15 mouse cellular contexts compared by ENCODE assay signal in the genomic region with DNA sequence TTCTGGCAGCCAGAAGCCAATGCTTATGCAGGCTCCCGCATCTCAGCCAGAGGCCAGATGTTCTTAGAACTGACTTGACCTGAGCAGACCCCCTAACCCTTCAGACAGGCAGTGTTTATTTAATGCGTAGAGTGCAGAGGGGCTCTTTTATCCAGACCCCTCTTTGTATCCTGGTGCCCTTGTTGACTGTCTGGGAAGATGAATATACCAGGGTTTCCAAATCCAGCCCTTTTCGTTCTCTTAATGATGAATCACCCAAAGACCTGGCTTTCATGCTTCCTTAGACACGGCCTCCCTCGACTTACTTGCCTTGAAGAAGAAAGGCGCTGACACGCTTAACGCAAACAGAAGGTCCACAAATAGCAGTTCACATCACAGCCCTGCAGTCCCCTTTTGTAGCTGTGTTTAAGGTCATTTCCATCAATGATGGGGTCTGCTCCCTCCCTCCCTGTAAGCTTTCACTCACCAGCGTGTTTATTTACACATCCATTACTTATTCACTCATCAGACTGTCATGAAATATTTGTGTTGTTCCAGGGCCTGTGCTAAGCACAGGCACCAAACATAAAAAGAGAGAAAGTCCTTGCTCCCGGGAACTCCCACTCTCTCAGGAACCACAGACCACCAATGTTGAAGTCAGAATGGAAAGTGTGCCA. TPM values are rescaled to one million over a fixed set of nuclear protein-coding genes. Genes with fewer than 3 reads are reported as not detected.
DNase-seq lines count a peak whose midpoint lies in the region; ATAC-seq lines count a peak whose summit lies in the region.
"Had no signal": no experiment of that assay in that cellular context is flagged by ENCODE, and none has a peak within 500 bp of the region (broad histone marks: within the 10 kb centered on the region; RNA-seq: fewer than 3 reads in every experiment).

No protein-coding gene starts in this region.

- DNase-seq in hindbrain, embryonic 11.5 days (ENCODE audit: low spot score): peak; percentile 28
- peak; percentile 28 for DNase-seq in midbrain, embryonic 10.5 days (ENCODE audit: low spot score)
- peak; percentile 49 for DNase-seq in yolk sac, embryonic 10.5 days (ENCODE audit: low spot score)
- no peak for DNase-seq in left cerebral cortex, adult 11 months (ENCODE audit: low spot score)
- DNase-seq in thymus, postnatal 0 days (ENCODE audit: low spot score): no peak
- DNase-seq: cerebellum, adult 2 months; lung, postnatal 14 days; spleen, adult 18-20 months had no signal

- no peak overlapping the region for H3K4me2 ChIP-seq in hindbrain, embryonic 11.5 days (replicated peaks; ENCODE audit: low read depth, low read length)
- no peak overlapping the region for H3K4me2 ChIP-seq in hindbrain, embryonic 13.5 days
- no peak overlapping the region for H3K4me2 ChIP-seq in midbrain, embryonic 13.5 days (replicated peaks)
- H3K4me2 ChIP-seq in intestine, embryonic 15.5 days (replicated peaks): no peak overlapping the region
- H3K4me2 ChIP-seq: limb, embryonic 13.5 days; midbrain, embryonic 15.5 days; neural tube, embryonic 12.5 days had no signal

- no peaks in the 10 kb centered on the region for H3K9me3 ChIP-seq in hindbrain, embryonic 11.5 days (ENCODE audit: control insufficient read depth, low read length)
- no peaks in the 10 kb centered on the region for H3K9me3 ChIP-seq in hindbrain, embryonic 13.5 days
- H3K9me3 ChIP-seq in midbrain, embryonic 10.5 days (replicated peaks): peaks cover 4% of the 10 kb centered on the region; the same call in 1 of the 2 replicates
- no peaks in the 10 kb centered on the region for H3K9me3 ChIP-seq in midbrain, embryonic 13.5 days
- no peaks in the 10 kb centered on the region for H3K9me3 ChIP-seq in intestine, embryonic 15.5 days
- H3K9me3 ChIP-seq: limb, embryonic 13.5 days; midbrain, embryonic 15.5 days; neural tube, embryonic 12.5 days had no signal

- no peak overlapping the region for H3K27ac ChIP-seq in hindbrain, embryonic 11.5 days (ENCODE audit: low read depth, low read length)
- no peak overlapping the region for H3K27ac ChIP-seq in hindbrain, embryonic 13.5 days
- 0 out of 2 replicates have a peak overlapping the region, but pooled peaks have one; percentile 10 for H3K27ac ChIP-seq in midbrain, embryonic 10.5 days (replicated peaks)
- no peak overlapping the region for H3K27ac ChIP-seq in midbrain, embryonic 13.5 days
- peak overlapping the region; percentile 13; the same call in 1 of the 2 replicates for H3K27ac ChIP-seq in intestine, embryonic 15.5 days
- H3K27ac ChIP-seq: forebrain, embryonic 10.5 days; limb, embryonic 13.5 days; midbrain, embryonic 15.5 days; neural tube, embryonic 12.5 days had no signal

- no peak overlapping the region for H3K9ac ChIP-seq in hindbrain, embryonic 11.5 days (ENCODE audit: low read depth, low read length)
- H3K9ac ChIP-seq in hindbrain, embryonic 13.5 days: no peak overlapping the region
- no peak overlapping the region for H3K9ac ChIP-seq in midbrain, embryonic 13.5 days (replicated peaks)
- no peak overlapping the region for H3K9ac ChIP-seq in intestine, embryonic 15.5 days
- H3K9ac ChIP-seq: limb, embryonic 13.5 days; midbrain, embryonic 15.5 days; neural tube, embryonic 12.5 days had no signal

- peaks cover 7% of the 10 kb centered on the region for H3K27me3 ChIP-seq in hindbrain, embryonic 11.5 days (ENCODE audit: control insufficient read depth, insufficient read depth, low read length)
- peaks cover 56% of the 10 kb centered on the region for H3K27me3 ChIP-seq in hindbrain, embryonic 13.5 days
- peaks cover 27% of the 10 kb centered on the region for H3K27me3 ChIP-seq in midbrain, embryonic 10.5 days (ENCODE audit: low read depth, poor library complexity, severe bottlenecking)
- H3K27me3 ChIP-seq in midbrain, embryonic 13.5 days: no peaks in the 10 kb centered on the region
- H3K27me3 ChIP-seq in intestine, embryonic 15.5 days (replicated peaks): no peaks in the 10 kb centered on the region
- H3K27me3 ChIP-seq: limb, embryonic 13.5 days; midbrain, embryonic 15.5 days; neural tube, embryonic 12.5 days had no signal

- 16% methylated on average over 10 of the region's 10 CpGs for WGBS in hindbrain, embryonic 11.5 days
- WGBS in hindbrain, embryonic 13.5 days: 14% methylated on average over 10 of the region's 10 CpGs
- 43% methylated on average over 10 of the region's 10 CpGs for WGBS in midbrain, embryonic 10.5 days
- WGBS in midbrain, embryonic 13.5 days: 34% methylated on average over 10 of the region's 10 CpGs
- 23% methylated on average over 10 of the region's 10 CpGs for WGBS in intestine, embryonic 15.5 days

- ATAC-seq in hindbrain, embryonic 11.5 days (ENCODE audit: low FRiP score): no peak
- no peak for ATAC-seq in hindbrain, embryonic 13.5 days (ENCODE audit: low FRiP score)
- no peak for ATAC-seq in midbrain, embryonic 13.5 days
- ATAC-seq in intestine, embryonic 15.5 days: peak; percentile 35; the same call in 1 of the 2 replicates
- ATAC-seq: midbrain, embryonic 15.5 days had no signal

- 0 out of 2 replicates have a peak, but pooled peaks cover 4% of the 10 kb centered on the region for H3K4me1 ChIP-seq in hindbrain, embryonic 11.5 days (replicated peaks; ENCODE audit: control insufficient read depth, insufficient read depth, low read length)
- no peaks in the 10 kb centered on the region for H3K4me1 ChIP-seq in hindbrain, embryonic 13.5 days (replicated peaks)
- peaks cover 21% of the 10 kb centered on the region for H3K4me1 ChIP-seq in midbrain, embryonic 10.5 days
- H3K4me1 ChIP-seq in midbrain, embryonic 13.5 days (replicated peaks): peaks cover 6% of the 10 kb centered on the region; the same call in 1 of the 2 replicates
- peaks cover 12% of the 10 kb centered on the region; the same call in 1 of the 2 replicates for H3K4me1 ChIP-seq in intestine, embryonic 15.5 days (replicated peaks)
- H3K4me1 ChIP-seq: limb, embryonic 13.5 days; midbrain, embryonic 15.5 days had no signal

- no peaks in the 10 kb centered on the region for H3K36me3 ChIP-seq in hindbrain, embryonic 11.5 days (ENCODE audit: control insufficient read depth, insufficient read depth, low read length)
- H3K36me3 ChIP-seq in hindbrain, embryonic 13.5 days: peaks cover 72% of the 10 kb centered on the region
- H3K36me3 ChIP-seq in midbrain, embryonic 10.5 days: 0 out of 2 replicates have a peak, but pooled peaks cover 6% of the 10 kb centered on the region
- peaks cover 35% of the 10 kb centered on the region for H3K36me3 ChIP-seq in midbrain, embryonic 13.5 days
- no peaks in the 10 kb centered on the region for H3K36me3 ChIP-seq in intestine, embryonic 15.5 days
- H3K36me3 ChIP-seq: forebrain, embryonic 10.5 days had no signal

- H3K4me3 ChIP-seq in hindbrain, embryonic 11.5 days (ENCODE audit: low read depth, low read length): no peak overlapping the region
- no peak overlapping the region for H3K4me3 ChIP-seq in hindbrain, embryonic 13.5 days
- H3K4me3 ChIP-seq in midbrain, embryonic 10.5 days: no peak overlapping the region
- no peak overlapping the region for H3K4me3 ChIP-seq in midbrain, embryonic 13.5 days (replicated peaks)
- no peak overlapping the region for H3K4me3 ChIP-seq in intestine, embryonic 15.5 days (replicated peaks)
- H3K4me3 ChIP-seq: forebrain, embryonic 10.5 days; limb, embryonic 13.5 days; midbrain, embryonic 15.5 days; neural tube, embryonic 12.5 days had no signal

RNA-seq across cellular contexts. Expression of gene Pmm2, which starts 17.7 kb away (rescaled TPM):
- polyA plus RNA-seq in hindbrain, embryonic 11.5 days (2014; fragmentation: Nextera tagmentation; extraction: Ambion mirVana): 40.3 and 43.3 TPM in 2 replicates
- polyA plus RNA-seq in hindbrain, embryonic 13.5 days (2015; fragmentation: Nextera tagmentation; extraction: Ambion mirVana): 48.3 and 49.3 TPM in 2 replicates
- polyA plus RNA-seq in midbrain, embryonic 10.5 days (2016; fragmentation: Nextera tagmentation; extraction: Ambion mirVana): 50.5 and 51.9 TPM in 2 replicates
- 54.0 and 55.0 TPM in 2 replicates for polyA plus RNA-seq in midbrain, embryonic 13.5 days (2015; fragmentation: Nextera tagmentation; extraction: Ambion mirVana)
- 92.0 and 98.9 TPM in 2 replicates for polyA plus RNA-seq in intestine, embryonic 15.5 days (2015; fragmentation: Nextera tagmentation; extraction: Ambion mirVana)
- polyA plus RNA-seq in thymus, postnatal 0 days (2015; fragmentation: Nextera tagmentation; extraction: Ambion mirVana): 53.3 and 60.3 TPM in 2 replicates

RNA-seq across cellular contexts. Expression of gene Tmem186, which starts 17.7 kb away (rescaled TPM):
- 15.8 and 20.2 TPM in 2 replicates for polyA plus RNA-seq in hindbrain, embryonic 11.5 days (2014; fragmentation: Nextera tagmentation; extraction: Ambion mirVana)
- 22.0 and 22.2 TPM in 2 replicates for polyA plus RNA-seq in hindbrain, embryonic 13.5 days (2015; fragmentation: Nextera tagmentation; extraction: Ambion mirVana)
- polyA plus RNA-seq in midbrain, embryonic 10.5 days (2016; fragmentation: Nextera tagmentation; extraction: Ambion mirVana): 25.7 and 27.9 TPM in 2 replicates
- 25.1 and 26.2 TPM in 2 replicates for polyA plus RNA-seq in midbrain, embryonic 13.5 days (2015; fragmentation: Nextera tagmentation; extraction: Ambion mirVana)
- polyA plus RNA-seq in intestine, embryonic 15.5 days (2015; fragmentation: Nextera tagmentation; extraction: Ambion mirVana): 22.0 and 22.2 TPM in 2 replicates
- polyA plus RNA-seq in thymus, postnatal 0 days (2015; fragmentation: Nextera tagmentation; extraction: Ambion mirVana): 20.1 and 22.8 TPM in 2 replicates

RNA-seq across cellular contexts. Expression of gene Carhsp1, which starts 52.2 kb away (rescaled TPM):
- polyA plus RNA-seq in hindbrain, embryonic 11.5 days (2014; fragmentation: Nextera tagmentation; extraction: Ambion mirVana): 78.1 and 79.4 TPM in 2 replicates
- polyA plus RNA-seq in hindbrain, embryonic 13.5 days (2015; fragmentation: Nextera tagmentation; extraction: Ambion mirVana): 242 and 243 TPM in 2 replicates
- 197 and 253 TPM in 2 replicates for polyA plus RNA-seq in midbrain, embryonic 10.5 days (2016; fragmentation: Nextera tagmentation; extraction: Ambion mirVana)
- polyA plus RNA-seq in midbrain, embryonic 13.5 days (2015; fragmentation: Nextera tagmentation; extraction: Ambion mirVana): 253 and 274 TPM in 2 replicates
- 89.8 and 90.4 TPM in 2 replicates for polyA plus RNA-seq in intestine, embryonic 15.5 days (2015; fragmentation: Nextera tagmentation; extraction: Ambion mirVana)
- polyA plus RNA-seq in thymus, postnatal 0 days (2015; fragmentation: Nextera tagmentation; extraction: Ambion mirVana): 34.2 and 37.6 TPM in 2 replicates

Comparison
In these comparisons a context has a peak if more than half of its experiments do, and no peak if none do; other contexts are left out.
1. H3K27ac ChIP-seq: peak in midbrain, embryonic 10.5 days (single experiment) and intestine, embryonic 15.5 days (single experiment); none in hindbrain, embryonic 11.5 days (single experiment), hindbrain, embryonic 13.5 days (single experiment) and midbrain, embryonic 13.5 days (single experiment).
2. DNase-seq: peak in hindbrain, embryonic 11.5 days (single experiment), midbrain, embryonic 10.5 days (single experiment) and yolk sac, embryonic 10.5 days (single experiment); none in left cerebral cortex, adult 11 months (single experiment) and thymus, postnatal 0 days (single experiment).